Mouse (Mus musculus) heart, postnatal 36 days (tissue): ENCODE measurements around the gene Sh3gl1. TPM values are rescaled to one million over a fixed set of nuclear protein-coding genes. Genes with fewer than 3 reads are reported as not detected.

Experiments
- DNase-seq, 2 experiments: peaks; one replicate each; pipeline ENCODE4 v3.0.0; 2021 to 2022
- intact Hi-C: fragments of 180-260 bp; cut with DNase I; formaldehyde crosslinking; loops from one replicate; pipeline ENCODE4 v1.15.1; 2025
- total RNA-seq, 2 experiments: library from RNA; stranded (reverse); gene quantifications; 2 replicates each; pipeline ENCODE4 v1.2.3; 2021

The Sh3gl1 gene
- total RNA-seq, 2 experiments from 2014 or later, result 15.4 to 17.3 TPM

- DNase-seq, result peak; percentile 57 to 60
- intact Hi-C loops, result loop anchor here (5.0 kb wide), 1 partner anchor 48 kb away; the partner anchor contains the start of gene Yju2
Observed at GRCm38 (mm10) chr17:56005415-56006061, 30.9 kb downstream of the Sh3gl1 start, which contains the start of the genes Stap2 and Mpnd. TSS of gene Stap2 (minus strand) at chr17:56005584. TSS of gene Mpnd (plus strand) at chr17:56005711.

- intact Hi-C loops, result no loop called here
- DNase-seq, result no peak
Observed at GRCm38 (mm10) chr17:56003000-56003399, 33.4 kb downstream of the Sh3gl1 start.

- intact Hi-C loops, result no loop called here
- DNase-seq, result no peak
Observed at GRCm38 (mm10) chr17:55999794-56000499, 36.5 kb downstream of the Sh3gl1 start.

GRCm38 (mm10) chr17:55996007-55996406, 40.4 kb downstream of the Sh3gl1 start:
- DNase-seq, result peak in 1 of 2 experiments; percentile 29
- intact Hi-C loops, result no loop called here

GRCm38 (mm10) chr17:55990278-55990898, 46.0 kb downstream of the Sh3gl1 start:
- intact Hi-C loops, result no loop called here
- DNase-seq, result no peak

- intact Hi-C loops, result no loop called here
- peak; percentile 23 to 44 for DNase-seq
Observed at GRCm38 (mm10) chr17:55986030-55986961, 50.1 kb downstream of the Sh3gl1 start, which contains the start of gene Fsd1. TSS of gene Fsd1 (plus strand) at chr17:55986509.

GRCm38 (mm10) chr17:55977301-55977700, 59.1 kb downstream of the Sh3gl1 start:
- DNase-seq, result no peak
- intact Hi-C loops, result no loop called here

GRCm38 (mm10) chr17:55976255-55976862, 60.1 kb downstream of the Sh3gl1 start:
- intact Hi-C loops, result loop anchor here (1.0 kb wide), 1 partner anchor 34 kb away; no protein-coding TSS in a partner anchor
- peak; percentile 74 to 83 for DNase-seq

- intact Hi-C loops, result no loop called here
- DNase-seq, result no peak
Observed at GRCm38 (mm10) chr17:55971453-55971852, 65.0 kb downstream of the Sh3gl1 start.

- intact Hi-C loops, result no loop called here
- peak in 1 of 2 experiments; percentile 24 for DNase-seq
Observed at GRCm38 (mm10) chr17:55969966-55970891, 66.2 kb downstream of the Sh3gl1 start, which contains the start of gene Shd. TSS of gene Shd (plus strand) at chr17:55970467.

GRCm38 (mm10) chr17:55969560-55969959, 66.9 kb downstream of the Sh3gl1 start:
- intact Hi-C loops, result no loop called here
- DNase-seq, result no peak

- intact Hi-C loops, result no loop called here
- peak in 1 of 2 experiments; percentile 31 for DNase-seq
Observed at GRCm38 (mm10) chr17:55968210-55968609, 68.2 kb downstream of the Sh3gl1 start.

GRCm38 (mm10) chr17:55967186-55967585, 69.2 kb downstream of the Sh3gl1 start:
- DNase-seq, result no peak
- intact Hi-C loops, result no loop called here

Other genes starting within 250 kb of the Sh3gl1 start
- 1 to 10 TPM; 4.2 to 4.4 TPM for gene Zfp119a, start 157.7 kb downstream of the Sh3gl1 start, total RNA-seq
- gene Zfp959, start 144.5 kb downstream of the Sh3gl1 start, total RNA-seq, result 1 to 10 TPM; 4.1 to 5.0 TPM
- gene Zfp119b, start 87.1 kb downstream of the Sh3gl1 start, total RNA-seq, result 1 to 10 TPM; 3.7 to 4.3 TPM
- 1 to 10 TPM in 1 of 2 experiments, under 1 TPM in 1; 0.78 to 1.6 TPM for gene Ebi3, start 84.0 kb downstream of the Sh3gl1 start, total RNA-seq
- gene Yju2, start 77.5 kb downstream of the Sh3gl1 start, total RNA-seq, result 1 to 10 TPM; 8.8 to 9.5 TPM
- gene Shd, start 66.2 kb downstream of the Sh3gl1 start, total RNA-seq, result under 1 TPM; 0.72 to 0.87 TPM
- not detected for gene Fsd1, start 50.1 kb downstream of the Sh3gl1 start, total RNA-seq
- gene Stap2, start 31.1 kb downstream of the Sh3gl1 start, total RNA-seq, result 10 to 100 TPM; 15.5 to 16.4 TPM
- 10 to 100 TPM; 58.6 to 64.1 TPM for gene Mpnd, start 30.9 kb downstream of the Sh3gl1 start, total RNA-seq
- gene Chaf1a, start 3.8 kb upstream of the Sh3gl1 start, total RNA-seq, result 1 to 10 TPM; 1.3 to 1.5 TPM
- gene Ubxn6, start 38.4 kb upstream of the Sh3gl1 start, total RNA-seq, result 10 to 100 TPM; 57.6 to 61.3 TPM
- 10 to 100 TPM; 37.5 to 41.1 TPM for gene Hdgfl2, start 43.0 kb upstream of the Sh3gl1 start, total RNA-seq
- 100 to 1,000 TPM; 157 to 172 TPM for gene Plin4, start 73.2 kb upstream of the Sh3gl1 start, total RNA-seq
- 100 to 1,000 TPM; 171 to 183 TPM for gene Plin5, start 81.0 kb upstream of the Sh3gl1 start, total RNA-seq
- gene Lrg1, start 85.4 kb upstream of the Sh3gl1 start, total RNA-seq, result 10 to 100 TPM; 56.1 to 73.6 TPM
- gene Sema6b, start 103.7 kb upstream of the Sh3gl1 start, total RNA-seq, result 10 to 100 TPM in 1 of 2 experiments, 1 to 10 TPM in 1; 7.5 to 10.2 TPM
- 1 to 10 TPM; 1.9 to 2.8 TPM for gene Tnfaip8l1, start 125.8 kb upstream of the Sh3gl1 start, total RNA-seq
- gene Mydgf, start 147.3 kb upstream of the Sh3gl1 start, total RNA-seq, result 10 to 100 TPM; 25.2 to 25.5 TPM
- 10 to 100 TPM; 38.4 to 43.0 TPM for gene Dpp9, start 182.3 kb upstream of the Sh3gl1 start, total RNA-seq
- 100 to 1,000 TPM; 106 to 111 TPM for gene Fem1a, start 220.2 kb upstream of the Sh3gl1 start, total RNA-seq
- gene Ticam1, start 240.2 kb upstream of the Sh3gl1 start, total RNA-seq, result 1 to 10 TPM; 8.7 to 8.8 TPM